Mouse (Mus musculus) midbrain, embryonic 12.5 days (tissue): ENCODE measurements at regions not wholly inside any gene's neighbourhood (a gene's known extent, or its start where the extent isn't known, plus 50 kb on each side); places are given as distances from the start of the nearest gene placed in this dataset.

ENCODE experiments used
- ATAC-seq: fragments of 200-750 bp; cut with Nextera tagmentation; 2 replicates; pipeline ENCODE4 v1.8.0; 2017; ENCODE audit warnings: low read depth, moderate TSS enrichment, moderate library complexity; ENCODE audit not compliant: low FRiP score
- H3K27ac ChIP-seq: fragments of 300-500 bp; sonication (generic); replicated peaks from 2 replicates; pipeline ENCODE4 v1.5.1; 2016; ENCODE audit warnings: mild to moderate bottlenecking
- H3K27me3 ChIP-seq: fragments of 300-500 bp; sonication (generic); 2 replicates; pipeline ENCODE4 v1.6.1; 2016; ENCODE audit warnings: mild to moderate bottlenecking
- H3K36me3 ChIP-seq: fragments of 300-500 bp; sonication (generic); 2 replicates; pipeline ENCODE4 v1.6.1; 2016
- H3K4me1 ChIP-seq: fragments of 300-500 bp; sonication (generic); 2 replicates; pipeline ENCODE4 v1.6.1; 2016
- H3K4me2 ChIP-seq: fragments of 300-500 bp; sonication (generic); replicated peaks from 2 replicates; pipeline ENCODE4 v1.6.1; 2016; ENCODE audit warnings: mild to moderate bottlenecking, moderate library complexity
- H3K4me3 ChIP-seq: fragments of 300-500 bp; sonication (generic); 2 replicates; pipeline ENCODE4 v1.5.1; 2016; ENCODE audit warnings: mild to moderate bottlenecking
- H3K9ac ChIP-seq: fragments of 300-500 bp; sonication (generic); replicated peaks from 2 replicates; pipeline ENCODE4 v1.6.1; 2016; ENCODE audit warnings: mild to moderate bottlenecking, moderate library complexity
- H3K9me3 ChIP-seq: fragments of 300-500 bp; sonication (generic); 2 replicates; pipeline ENCODE4 v1.6.1; 2016; ENCODE audit warnings: mild to moderate bottlenecking

DNA sequence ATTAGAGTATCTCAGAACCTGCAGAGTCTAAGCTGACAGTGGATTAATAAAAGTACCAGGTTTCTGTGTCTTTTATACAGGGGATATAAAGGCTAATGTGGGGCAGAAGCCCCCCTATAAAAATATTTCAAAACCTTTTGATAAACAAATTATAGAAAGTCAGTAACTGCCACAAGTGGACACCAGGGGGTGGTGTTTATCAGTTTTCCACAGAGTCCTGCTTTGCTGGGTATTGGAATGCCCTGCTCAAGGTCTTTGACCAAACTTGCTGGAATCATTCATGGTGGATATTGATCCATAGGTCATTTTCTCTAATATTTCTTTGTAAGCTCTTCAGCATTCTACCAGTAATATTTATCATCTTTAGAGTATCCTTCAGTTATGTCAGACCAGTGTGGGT is 51.4 kb downstream of the Scgb1b24 start:
- no peak overlapping the region for H3K4me2 ChIP-seq
- H3K4me3 ChIP-seq = no peak overlapping the region
- ATAC-seq = no peak
- H3K27ac ChIP-seq = no peak overlapping the region
- no peaks in the 10 kb centered on the region for H3K27me3 ChIP-seq
- H3K9ac ChIP-seq = no peak overlapping the region
- no peaks in the 10 kb centered on the region for H3K4me1 ChIP-seq
- H3K36me3 ChIP-seq = no peaks in the 10 kb centered on the region
- H3K9me3 ChIP-seq = peaks cover 69% of the 10 kb centered on the region
